Mouse (Mus musculus) limb, embryonic 12.5 days (tissue): ENCODE results near the gene Myl6. TPM values are rescaled to one million over a fixed set of nuclear protein-coding genes. Genes with fewer than 3 reads are reported as not detected.
A peak's percentile ranks its signal among the peaks of the same experiment; 100 is the strongest.
"Not testable (repeated sequence)": the region's sequence is repeated elsewhere in the genome, so short reads cannot be mapped to it uniquely, and the experiment has no call there.

Experiments used
- ATAC-seq: fragments of 200-750 bp; cut with Nextera tagmentation; 2 replicates; pipeline ENCODE4 v1.8.0; 2017; ENCODE audit warnings: low read depth, moderate TSS enrichment; ENCODE audit not compliant: insufficient number of reproducible peaks, insufficient read depth, low FRiP score, low TSS enrichment
- H3K27ac ChIP-seq: fragments of 300-500 bp; sonication (generic); 2 replicates; pipeline ENCODE4 v1.5.1; 2016; ENCODE audit warnings: mild to moderate bottlenecking, moderate library complexity
- H3K27me3 ChIP-seq: fragments of 300-500 bp; sonication (generic); 2 replicates; pipeline ENCODE4 v1.6.1; 2016; ENCODE audit warnings: mild to moderate bottlenecking, moderate library complexity
- H3K36me3 ChIP-seq: fragments of 300-500 bp; sonication (generic); 2 replicates; pipeline ENCODE4 v1.6.1; 2016; ENCODE audit warnings: mild to moderate bottlenecking, moderate library complexity
- H3K4me1 ChIP-seq: fragments of 300-500 bp; sonication (generic); replicated peaks from 2 replicates; pipeline ENCODE4 v1.6.1; 2016
- H3K4me2 ChIP-seq: fragments of 300-500 bp; sonication (generic); 2 replicates; pipeline ENCODE4 v1.6.1; 2016; ENCODE audit warnings: mild to moderate bottlenecking, moderate library complexity
- H3K4me3 ChIP-seq: fragments of 300-500 bp; sonication (generic); replicated peaks from 2 replicates; pipeline ENCODE4 v1.5.1; 2016; ENCODE audit warnings: mild to moderate bottlenecking
- H3K9ac ChIP-seq: fragments of 300-500 bp; sonication (generic); replicated peaks from 2 replicates; pipeline ENCODE4 v1.6.1; 2016; ENCODE audit warnings: mild to moderate bottlenecking, moderate library complexity
- H3K9me3 ChIP-seq: fragments of 300-500 bp; sonication (generic); 2 replicates; pipeline ENCODE4 v1.6.1; 2016; ENCODE audit warnings: mild to moderate bottlenecking, moderate library complexity
- WGBS: fragments of 180-500 bp; shearing (Covaris S2); methylation state at CpG from one replicate; pipeline ENCODE4 v1.1.7; 2016; 5-methylcytosine and 5-hydroxymethylcytosine counted together
- polyA plus RNA-seq: library from polyadenylated mRNA; unstranded; fragments of >200 nt; fragmentation: Nextera tagmentation; extraction: Ambion mirVana; gene quantifications from 2 replicates; pipeline ENCODE4 v1.2.1, GENCODE M21; 2016

The Myl6 gene
- polyA plus RNA-seq, 1 experiment from 2014 or later: 827 TPM

- H3K27ac ChIP-seq: peak overlapping the region; percentile 9; the same call in 1 of the 2 replicates
- peak overlapping the region; percentile 16; the same call in 1 of the 2 replicates for H3K4me2 ChIP-seq
- no peaks in the 10 kb centered on the region for H3K36me3 ChIP-seq
- ATAC-seq: no peak
- no peaks in the 10 kb centered on the region for H3K9me3 ChIP-seq
- no peak overlapping the region for H3K9ac ChIP-seq
- peaks cover 7% of the 10 kb centered on the region; the same call in 1 of the 2 replicates for H3K27me3 ChIP-seq
- no peak overlapping the region for H3K4me3 ChIP-seq
- H3K4me1 ChIP-seq: peaks cover 19% of the 10 kb centered on the region
- 46% methylated on average over 6 of the region's 6 CpGs for WGBS
These were observed 3.3 kb upstream of the Myl6 start for GRCm38 (mm10) chr10:128497134-128497737.

GRCm38 (mm10) chr10:128496509-128497077 lies 2.6 kb upstream of the Myl6 start:
- Histone ChIP-seq H3K27me3 (peaks cover 7% of the 10 kb centered on the region; the same call in 1 of the 2 replicates), H3K4me2 (no peak overlapping the region), H3K36me3 (peaks cover 5% of the 10 kb centered on the region), H3K4me3 (no peak overlapping the region), H3K9me3 (no peaks in the 10 kb centered on the region), H3K27ac (peak overlapping the region; percentile 9; the same call in 1 of the 2 replicates), H3K4me1 (peaks cover 25% of the 10 kb centered on the region), H3K9ac (no peak overlapping the region)
- ATAC-seq: no peak
- 35% methylated on average over 6 of the region's 6 CpGs for WGBS

- Histone ChIP-seq H3K27me3 (peaks cover 7% of the 10 kb centered on the region; the same call in 1 of the 2 replicates), H3K9ac (no peak overlapping the region), H3K4me3 (no peak overlapping the region), H3K27ac (no peak overlapping the region), H3K4me1 (peaks cover 32% of the 10 kb centered on the region), H3K36me3 (peaks cover 11% of the 10 kb centered on the region), H3K4me2 (no peak overlapping the region), H3K9me3 (no peaks in the 10 kb centered on the region)
- no peak for ATAC-seq
- 71% methylated on average over 4 of the region's 4 CpGs for WGBS
These were observed 2.0 kb upstream of the Myl6 start for GRCm38 (mm10) chr10:128495903-128496302.

- Histone ChIP-seq H3K27ac (no peak overlapping the region), H3K9ac (no peak overlapping the region), H3K36me3 (peaks cover 18% of the 10 kb centered on the region), H3K4me1 (peaks cover 33% of the 10 kb centered on the region), H3K4me3 (peak overlapping the region; percentile 78), H3K27me3 (peaks cover 7% of the 10 kb centered on the region; the same call in 1 of the 2 replicates), H3K4me2 (peak overlapping the region; percentile 84), H3K9me3 (no peaks in the 10 kb centered on the region)
- 73% methylated on average over 2 of the region's 2 CpGs for WGBS
- ATAC-seq: no peak
These were observed 1.3 kb upstream of the Myl6 start for GRCm38 (mm10) chr10:128495270-128495669.

- WGBS: 61% methylated on average over 11 of the region's 11 CpGs
- peaks cover 33% of the 10 kb centered on the region for H3K4me1 ChIP-seq
These were observed 811 bp upstream of the Myl6 start for GRCm38 (mm10) chr10:128494667-128495245.

GRCm38 (mm10) chr10:128493319-128493694 lies 638 bp downstream of the Myl6 start:
- peak; percentile 18 for ATAC-seq
- peak overlapping the region; percentile 78 for H3K4me3 ChIP-seq
- peak overlapping the region; percentile 84 for H3K4me2 ChIP-seq
- peaks cover 7% of the 10 kb centered on the region; the same call in 1 of the 2 replicates for H3K27me3 ChIP-seq
- H3K36me3 ChIP-seq: peaks cover 37% of the 10 kb centered on the region
- H3K9me3 ChIP-seq: no peaks in the 10 kb centered on the region
- peak overlapping the region; percentile 82 for H3K9ac ChIP-seq
- H3K27ac ChIP-seq: peak overlapping the region; percentile 96
- WGBS: 0% methylated on average over 12 of the region's 12 CpGs
- H3K4me1 ChIP-seq: peaks cover 32% of the 10 kb centered on the region

More at GRCm38 (mm10) chr10:128494667-128495245, 811 bp upstream of the Myl6 start:
- Histone ChIP-seq H3K9ac (peak overlapping the region; percentile 82), H3K27ac (peak overlapping the region; percentile 96), H3K9me3 (no peaks in the 10 kb centered on the region), H3K36me3 (peaks cover 23% of the 10 kb centered on the region), H3K27me3 (peaks cover 7% of the 10 kb centered on the region; the same call in 1 of the 2 replicates), H3K4me3 (peak overlapping the region; percentile 78), H3K4me2 (peak overlapping the region; percentile 84)
- no peak for ATAC-seq

GRCm38 (mm10) chr10:128492633-128493311 lies 1.2 kb downstream of the Myl6 start:
- peak overlapping the region; percentile 78 for H3K4me3 ChIP-seq
- H3K4me2 ChIP-seq: peak overlapping the region; percentile 84
- ATAC-seq: peak; percentile 40; the same call in 1 of the 2 replicates
- H3K9ac ChIP-seq: peak overlapping the region; percentile 82
- WGBS: 28% methylated on average over 12 of the region's 12 CpGs
- H3K4me1 ChIP-seq: peaks cover 29% of the 10 kb centered on the region
- peak overlapping the region; percentile 96 for H3K27ac ChIP-seq
- H3K36me3 ChIP-seq: peaks cover 43% of the 10 kb centered on the region
- peaks cover 7% of the 10 kb centered on the region; the same call in 1 of the 2 replicates for H3K27me3 ChIP-seq
- no peaks in the 10 kb centered on the region for H3K9me3 ChIP-seq

GRCm38 (mm10) chr10:128492051-128492450 lies 1.9 kb downstream of the Myl6 start:
- peaks cover 50% of the 10 kb centered on the region for H3K36me3 ChIP-seq
- H3K27me3 ChIP-seq, H3K9me3 ChIP-seq, ATAC-seq: not testable (repeated sequence)
- H3K4me1 ChIP-seq: peaks cover 29% of the 10 kb centered on the region
- peak overlapping the region; percentile 78 for H3K4me3 ChIP-seq
- H3K27ac ChIP-seq: peak overlapping the region; percentile 96; the same call in 1 of the 2 replicates
- WGBS: 70% methylated on average over 8 of the region's 8 CpGs
- peak overlapping the region; percentile 84 for H3K4me2 ChIP-seq
- peak overlapping the region; percentile 82; the same call in 1 of the 2 replicates for H3K9ac ChIP-seq

GRCm38 (mm10) chr10:128491495-128491894 lies 2.5 kb downstream of the Myl6 start:
- WGBS: 73% methylated on average over 6 of the region's 6 CpGs
- peak overlapping the region; percentile 84 for H3K4me2 ChIP-seq
- 0 out of 2 replicates have a peak overlapping the region, but pooled peaks have one; percentile 17 for H3K27ac ChIP-seq

GRCm38 (mm10) chr10:128490912-128491311 lies 3.0 kb downstream of the Myl6 start:
- Histone ChIP-seq H3K4me3 (no peak overlapping the region), H3K27me3 (no peaks in the 10 kb centered on the region), H3K4me2 (0 out of 2 replicates have a peak overlapping the region, but pooled peaks have one; percentile 84), H3K27ac (0 out of 2 replicates have a peak overlapping the region, but pooled peaks have one; percentile 17), H3K9me3 (no peaks in the 10 kb centered on the region), H3K9ac (0 out of 2 replicates have a peak overlapping the region, but pooled peaks have one; percentile 12), H3K4me1 (peaks cover 29% of the 10 kb centered on the region), H3K36me3 (peaks cover 60% of the 10 kb centered on the region)
- ATAC-seq: no peak
- WGBS: 61% methylated on average over 5 of the region's 5 CpGs

More at GRCm38 (mm10) chr10:128491495-128491894, 2.5 kb downstream of the Myl6 start:
- H3K9ac ChIP-seq: no peak overlapping the region
- ATAC-seq: no peak
- peaks cover 29% of the 10 kb centered on the region for H3K4me1 ChIP-seq
- H3K36me3 ChIP-seq: peaks cover 54% of the 10 kb centered on the region
- H3K27me3 ChIP-seq: no peaks in the 10 kb centered on the region
- H3K4me3 ChIP-seq: peak overlapping the region; percentile 78
- H3K9me3 ChIP-seq: no peaks in the 10 kb centered on the region
